8 mouse cellular contexts compared by ENCODE assay signal in genomic region chr9:66068971-66069391, GRCm38 (mm10). TPM values are rescaled to one million over a fixed set of nuclear protein-coding genes. Genes with fewer than 3 reads are reported as not detected.
A peak's percentile ranks its signal among the peaks of the same experiment; 100 is the strongest.
DNase-seq lines count a peak whose midpoint lies in the region; ATAC-seq and TF ChIP-seq lines count a peak whose summit lies in the region.

No protein-coding gene starts in this region.

- TF ChIP-seq EP300 in lung, postnatal 0 days (IDR thresholded peaks at IDR 0.05), result no peak

- H3K4me1 ChIP-seq in lung, postnatal 0 days (ENCODE audit: insufficient read depth, low read depth, low read length), result peaks cover 8% of the 10 kb centered on the region
- peaks cover 12% of the 10 kb centered on the region; the same call in 1 of the 2 replicates for H3K4me1 ChIP-seq in spleen, adult 2 months (ENCODE audit: control insufficient read depth, insufficient read depth, insufficient read length)

- peak; percentile 4 for ATAC-seq in activated CD4-positive, CD25-positive, alpha-beta regulatory T cell, adult 4 months
- ATAC-seq in erythroblast, adult 5-6 weeks (replicated peaks; ENCODE audit: low FRiP score, poor library complexity, severe bottlenecking), result peak; percentile 60
- ATAC-seq in inflammation-experienced regulatory T-cells, adult 6 months, result peak; percentile 21
- ATAC-seq in lung, postnatal 0 days, result peak; percentile 54

- H3K27ac ChIP-seq in layer of hippocampus, adult 2 months, result peak overlapping the region; percentile 43
- H3K27ac ChIP-seq in lung, postnatal 0 days (ENCODE audit: low read length), result no peak overlapping the region
- no peak overlapping the region for H3K27ac ChIP-seq in spleen, adult 2 months (ENCODE audit: insufficient read depth, low read length)

- H3K4me3 ChIP-seq in layer of hippocampus, adult 2 months, result peak overlapping the region; percentile 63
- H3K4me3 ChIP-seq in lung, postnatal 0 days (ENCODE audit: low read depth, low read length), result peak overlapping the region; percentile 52
- peak overlapping the region; percentile 55 for H3K4me3 ChIP-seq in spleen, adult 2 months (ENCODE audit: extremely low read depth, insufficient read depth, insufficient read length)

- no peaks in the 10 kb centered on the region for H3K9me3 ChIP-seq in lung, postnatal 0 days (ENCODE audit: low read length)

- peaks cover 21% of the 10 kb centered on the region; the same call in 1 of the 2 replicates for H3K36me3 ChIP-seq in lung, postnatal 0 days (ENCODE audit: insufficient read depth, low read length)
- peaks cover 30% of the 10 kb centered on the region for H3K36me3 ChIP-seq in spleen, adult 2 months (ENCODE audit: control insufficient read depth, insufficient read depth, low read length)

- 2% methylated on average over 30 of the region's 30 CpGs for WGBS in lung, postnatal 0 days
- 2% methylated on average over 30 of the region's 30 CpGs for WGBS in spleen, adult 2 months

- peak overlapping the region; percentile 95 for H3K4me2 ChIP-seq in lung, postnatal 0 days (replicated peaks; ENCODE audit: low read depth, low read length)

- DNase-seq in layer of hippocampus, adult 2 months (ENCODE audit: low spot score in 2 of 2), result no peak
- DNase-seq in layer of hippocampus, adult 18-20 months (ENCODE audit: low spot score in 2 of 2), result no peak
- DNase-seq in lung, postnatal 0 days (ENCODE audit: low spot score), result peak; percentile 40
- no peak for DNase-seq in spleen, adult 2 months (ENCODE audit: low read depth in 1 of 2, low spot score in 2 of 2)
- no peak for DNase-seq in layer of hippocampus, postnatal 14 days (ENCODE audit: low spot score in 2 of 2)

- peaks cover 3% of the 10 kb centered on the region; the same call in 1 of the 2 replicates for H3K27me3 ChIP-seq in lung, postnatal 0 days (replicated peaks; ENCODE audit: insufficient read depth, low read length)
- peaks cover 11% of the 10 kb centered on the region for H3K27me3 ChIP-seq in spleen, adult 2 months (ENCODE audit: control insufficient read depth, insufficient read depth, low read length)

- no peak for TF ChIP-seq POLR2A in spleen, adult 2 months (IDR thresholded peaks at IDR 0.05; ENCODE audit: low read depth, low read length)

- TF ChIP-seq CTCF in layer of hippocampus, adult 2 months (conservative IDR thresholded peaks at IDR 0.05), result no peak
- TF ChIP-seq CTCF in lung, postnatal 0 days (IDR thresholded peaks at IDR 0.05), result peak; percentile 18; the same call in 1 of the 2 replicates
- no peak for TF ChIP-seq CTCF in spleen, adult 2 months (IDR thresholded peaks at IDR 0.05; ENCODE audit: extremely low read depth, insufficient read depth, insufficient read length, insufficient replicate concordance)

- H3K9ac ChIP-seq in lung, postnatal 0 days (replicated peaks; ENCODE audit: low read depth), result peak overlapping the region; percentile 32

RNA-seq across cellular contexts. Expression of gene Snx22, which starts 0.5 kb away (rescaled TPM):
- total RNA-seq in layer of hippocampus, adult 2 months (2021), result 1 to 10 TPM; 4.6 to 6.9 TPM
- 1 to 10 TPM; 5.9 to 6.1 TPM for total RNA-seq in layer of hippocampus, adult 18-20 months (2021)
- 1 to 10 TPM in 1 of 2 experiments, under 1 TPM in 1; 0.79 to 2.5 TPM for polyA plus RNA-seq in activated CD4-positive, CD25-positive, alpha-beta regulatory T cell, adult 4 months (2017; shearing (Covaris generic))
- total RNA-seq in erythroblast, adult 5-6 weeks (2015; ENCODE audit: low replicate concordance), result 35.7 and 39.1 TPM in 2 replicates
- total RNA-seq in erythroblast, adult 5-6 weeks (2017; ENCODE audit: low replicate concordance), result 58.5 and 59.1 TPM in 2 replicates
- polyA plus RNA-seq in inflammation-experienced regulatory T-cells, adult 6 months (2017; shearing (Covaris generic)), result 1 to 10 TPM; 1.3 to 2.3 (median 1.6) TPM
- polyA plus RNA-seq in lung, postnatal 0 days (2015; fragmentation: Nextera tagmentation; extraction: Ambion mirVana), result 25.7 and 28.3 TPM in 2 replicates
- polyA plus RNA-seq in spleen, adult 2 months (2012; rRNA removed), result 14.3 and 18.7 TPM in 2 replicates
- total RNA-seq in layer of hippocampus, postnatal 14 days (2021), result 1 to 10 TPM; 7.2 to 9.0 TPM

RNA-seq across cellular contexts. Expression of gene Ppib, which starts 9.0 kb away (rescaled TPM):
- 100 to 1,000 TPM; 195 to 201 TPM for total RNA-seq in layer of hippocampus, adult 2 months (2021)
- 100 to 1,000 TPM; 195 to 196 TPM for total RNA-seq in layer of hippocampus, adult 18-20 months (2021)
- polyA plus RNA-seq in activated CD4-positive, CD25-positive, alpha-beta regulatory T cell, adult 4 months (2017; shearing (Covaris generic)), result 100 to 1,000 TPM; 542 to 636 TPM
- total RNA-seq in erythroblast, adult 5-6 weeks (2015; ENCODE audit: low replicate concordance), result 121 and 151 TPM in 2 replicates
- total RNA-seq in erythroblast, adult 5-6 weeks (2017; ENCODE audit: low replicate concordance), result 155 and 185 TPM in 2 replicates
- 100 to 1,000 TPM; 427 to 663 (median 505) TPM for polyA plus RNA-seq in inflammation-experienced regulatory T-cells, adult 6 months (2017; shearing (Covaris generic))
- polyA plus RNA-seq in lung, postnatal 0 days (2015; fragmentation: Nextera tagmentation; extraction: Ambion mirVana), result 577 and 650 TPM in 2 replicates
- polyA plus RNA-seq in spleen, adult 2 months (2012; rRNA removed), result 99.8 and 117 TPM in 2 replicates
- total RNA-seq in layer of hippocampus, postnatal 14 days (2021), result 100 to 1,000 TPM; 252 to 276 TPM

RNA-seq across cellular contexts. Expression of gene Snx1, which starts 57.4 kb away (rescaled TPM):
- 10 to 100 TPM; 85.5 to 86.1 TPM for total RNA-seq in layer of hippocampus, adult 2 months (2021)
- 10 to 100 TPM; 91.8 to 94.8 TPM for total RNA-seq in layer of hippocampus, adult 18-20 months (2021)
- 10 to 100 TPM; 71.4 to 82.3 TPM for polyA plus RNA-seq in activated CD4-positive, CD25-positive, alpha-beta regulatory T cell, adult 4 months (2017; shearing (Covaris generic))
- 11.1 and 33.4 TPM in 2 replicates for total RNA-seq in erythroblast, adult 5-6 weeks (2015; ENCODE audit: low replicate concordance)
- 44.0 and 54.1 TPM in 2 replicates for total RNA-seq in erythroblast, adult 5-6 weeks (2017; ENCODE audit: low replicate concordance)
- polyA plus RNA-seq in inflammation-experienced regulatory T-cells, adult 6 months (2017; shearing (Covaris generic)), result 10 to 100 TPM; 85.3 to 96.7 (median 96.4) TPM
- polyA plus RNA-seq in lung, postnatal 0 days (2015; fragmentation: Nextera tagmentation; extraction: Ambion mirVana), result 108 and 112 TPM in 2 replicates
- polyA plus RNA-seq in spleen, adult 2 months (2012; rRNA removed), result 33.2 and 33.6 TPM in 2 replicates
- total RNA-seq in layer of hippocampus, postnatal 14 days (2021), result 10 to 100 TPM; 68.5 to 70.6 TPM

RNA-seq across cellular contexts. Expression of gene Ciao2a, which starts 57.4 kb away (rescaled TPM):
- 10 to 100 TPM; 25.9 to 26.3 TPM for total RNA-seq in layer of hippocampus, adult 2 months (2021)
- 10 to 100 TPM; 29.4 to 30.5 TPM for total RNA-seq in layer of hippocampus, adult 18-20 months (2021)
- polyA plus RNA-seq in activated CD4-positive, CD25-positive, alpha-beta regulatory T cell, adult 4 months (2017; shearing (Covaris generic)), result 100 to 1,000 TPM; 180 to 193 TPM
- total RNA-seq in erythroblast, adult 5-6 weeks (2015; ENCODE audit: low replicate concordance), result 71.7 and 81.5 TPM in 2 replicates
- 37.1 and 66.1 TPM in 2 replicates for total RNA-seq in erythroblast, adult 5-6 weeks (2017; ENCODE audit: low replicate concordance)
- polyA plus RNA-seq in inflammation-experienced regulatory T-cells, adult 6 months (2017; shearing (Covaris generic)), result 100 to 1,000 TPM; 150 to 233 (median 160) TPM
- polyA plus RNA-seq in lung, postnatal 0 days (2015; fragmentation: Nextera tagmentation; extraction: Ambion mirVana), result 110 and 111 TPM in 2 replicates
- polyA plus RNA-seq in spleen, adult 2 months (2012; rRNA removed), result 6.9 and 7.4 TPM in 2 replicates
- 10 to 100 TPM; 25.7 to 26.2 TPM for total RNA-seq in layer of hippocampus, postnatal 14 days (2021)

Comparison
In these comparisons a context has a peak if more than half of its experiments do, and no peak if none do; other contexts are left out.
1. ATAC-seq: peak in every context shown above with its lines; median percentile 60 in erythroblast, adult 5-6 weeks; 54 in lung, postnatal 0 days; 21 in inflammation-experienced regulatory T-cells, adult 6 months; 4 in activated CD4-positive, CD25-positive, alpha-beta regulatory T cell, adult 4 months.